Mouse (Mus musculus) hindbrain, embryonic 14.5 days (tissue): Measurements from ENCODE around the gene Hist1h1e. TPM values are rescaled to one million over a fixed set of nuclear protein-coding genes. Genes with fewer than 3 reads are reported as not detected.
A peak's percentile ranks its signal among the peaks of the same experiment; 100 is the strongest.
"Not testable (repeated sequence)": the region's sequence is repeated elsewhere in the genome, so short reads cannot be mapped to it uniquely, and the experiment has no call there.

Experiments
- ATAC-seq: fragments of 200-750 bp; cut with Nextera tagmentation; 2 replicates; pipeline ENCODE4 v1.8.0; 2017; ENCODE audit warnings: moderate number of reproducible peaks, mild to moderate bottlenecking, moderate TSS enrichment, moderate library complexity; ENCODE audit not compliant: low FRiP score
- DNase-seq: peaks from one replicate; pipeline ENCODE4 v3.0.0-alpha.2; 2015; ENCODE audit warnings: low spot score
- H3K27ac ChIP-seq: fragments of 300-500 bp; sonication (generic); 2 replicates; pipeline ENCODE4 v1.5.1; 2014; ENCODE audit warnings: mild to moderate bottlenecking, moderate library complexity
- H3K27me3 ChIP-seq: fragments of 300-500 bp; sonication (generic); 2 replicates; pipeline ENCODE4 v1.6.1; 2014; ENCODE audit warnings: mild to moderate bottlenecking, low read length, mixed read lengths; ENCODE audit not compliant: control insufficient read depth, insufficient read depth
- H3K36me3 ChIP-seq: fragments of 300-500 bp; sonication (generic); replicated peaks from 2 replicates; pipeline ENCODE4 v1.6.1; 2014; ENCODE audit not compliant: control insufficient read depth, insufficient read depth
- H3K4me1 ChIP-seq: fragments of 300-500 bp; sonication (generic); replicated peaks from 2 replicates; pipeline ENCODE4 v1.6.1; 2014; ENCODE audit warnings: antibody characterized with exemption, low read length, mixed read lengths; ENCODE audit not compliant: control insufficient read depth, insufficient read depth
- H3K4me2 ChIP-seq: fragments of 300-500 bp; sonication (generic); replicated peaks from 2 replicates; pipeline ENCODE4 v1.6.1; 2014; ENCODE audit warnings: mild to moderate bottlenecking, moderate library complexity
- H3K4me3 ChIP-seq: fragments of 300-500 bp; sonication (generic); replicated peaks from 2 replicates; pipeline ENCODE4 v1.5.1; 2014; ENCODE audit warnings: mild to moderate bottlenecking, low read length
- H3K9ac ChIP-seq: fragments of 300-500 bp; sonication (generic); 2 replicates; pipeline ENCODE4 v1.6.1; 2014
- H3K9me3 ChIP-seq: fragments of 300-500 bp; sonication (generic); 2 replicates; pipeline ENCODE4 v1.6.1; 2016; ENCODE audit warnings: low read length; ENCODE audit not compliant: control insufficient read depth
- WGBS: fragments of 180-500 bp; shearing (Covaris S2); extraction: QIAGEN DNeasy Blood & Tissue Kit; methylation state at CpG from one replicate; pipeline ENCODE4 v1.1.7; 2014; 5-methylcytosine and 5-hydroxymethylcytosine counted together
- polyA plus RNA-seq: library from polyadenylated mRNA; unstranded; fragments of >200 nt; fragmentation: Nextera tagmentation; extraction: Ambion mirVana; gene quantifications from 2 replicates; pipeline ENCODE4 v1.2.1, GENCODE M21; 2014

Gene Hist1h1e
- polyA plus RNA-seq, 1 experiment from 2014 or later, result 5.3 TPM

- Histone ChIP-seq H3K4me2 (peak overlapping the region; percentile 95), H3K4me1 (peaks cover 36% of the 10 kb centered on the region), H3K9ac (peak overlapping the region; percentile 82), H3K27me3 (no peaks in the 10 kb centered on the region), H3K27ac (peak overlapping the region; percentile 95), H3K36me3 (no peaks in the 10 kb centered on the region), H3K9me3 (no peaks in the 10 kb centered on the region), H3K4me3 (peak overlapping the region; percentile 47)
- ATAC-seq (no peak), DNase-seq (no peak)
These were observed 38.0 kb downstream of the Hist1h1e start for GRCm38 (mm10) chr13:23584331-23584730.

- H3K9me3 ChIP-seq, result no peaks in the 10 kb centered on the region
- 0 out of 2 replicates have a peak overlapping the region, but pooled peaks have one; percentile 99 for H3K4me2 ChIP-seq
- no peak for DNase-seq
- H3K27me3 ChIP-seq, result no peaks in the 10 kb centered on the region
- H3K27ac ChIP-seq, result no peak overlapping the region
- H3K36me3 ChIP-seq, result no peaks in the 10 kb centered on the region
- no peak overlapping the region for H3K9ac ChIP-seq
- peaks cover 36% of the 10 kb centered on the region for H3K4me1 ChIP-seq
- no peak for ATAC-seq
- H3K4me3 ChIP-seq, result no peak overlapping the region
These were observed 38.8 kb downstream of the Hist1h1e start for GRCm38 (mm10) chr13:23583387-23584068.

GRCm38 (mm10) chr13:23582219-23583056, 39.9 kb downstream of the Hist1h1e start:
- peak overlapping the region; percentile 70 for H3K9ac ChIP-seq
- ATAC-seq (no peak), DNase-seq (no peak)
- H3K27me3 ChIP-seq, result no peaks in the 10 kb centered on the region
- H3K36me3 ChIP-seq, result no peaks in the 10 kb centered on the region
- H3K4me1 ChIP-seq, result peaks cover 36% of the 10 kb centered on the region
- H3K4me3 ChIP-seq, result peak overlapping the region; percentile 45
- H3K27ac ChIP-seq, result peak overlapping the region; percentile 82
- peak overlapping the region; percentile 99 for H3K4me2 ChIP-seq
- no peaks in the 10 kb centered on the region for H3K9me3 ChIP-seq
- WGBS, result 4% methylated on average over 6 of the region's 6 CpGs

GRCm38 (mm10) chr13:23581408-23582218, 40.7 kb downstream of the Hist1h1e start, which contains the start of gene Hist1h4d:
Gene Hist1h4d (plus strand): TSS chr13:23581598.
- WGBS, result under 1% methylated on average over 43 of the region's 43 CpGs
- DNase-seq (peak; percentile 100), ATAC-seq (peak; percentile 92)
- Histone ChIP-seq H3K4me3 (peak within 1 kb of the TSS; percentile 45), H3K36me3 (no peaks in the 10 kb centered on the region), H3K27me3 (no peaks in the 10 kb centered on the region), H3K27ac (peak within 1 kb of the TSS; percentile 82), H3K4me1 (peaks cover 33% of the 10 kb centered on the region), H3K4me2 (peak within 1 kb of the TSS; percentile 99), H3K9me3 (no peaks in the 10 kb centered on the region), H3K9ac (peak within 1 kb of the TSS; percentile 70)

- Histone ChIP-seq H3K9ac (no peak overlapping the region), H3K4me2 (no peak overlapping the region), H3K4me3 (no peak overlapping the region), H3K27ac (no peak overlapping the region), H3K27me3 (no peaks in the 10 kb centered on the region), H3K9me3 (no peaks in the 10 kb centered on the region), H3K36me3 (no peaks in the 10 kb centered on the region), H3K4me1 (peaks cover 30% of the 10 kb centered on the region)
- WGBS, result 97% methylated on average over 1 of the region's 1 CpGs
- ATAC-seq (no peak), DNase-seq (no peak)
These were observed 44.5 kb downstream of the Hist1h1e start for GRCm38 (mm10) chr13:23577835-23578234.

- Histone ChIP-seq H3K27ac (no peak overlapping the region), H3K4me3 (peak overlapping the region; percentile 35; the same call in 1 of the 2 replicates)
- 56% methylated on average over 6 of the region's 6 CpGs for WGBS
These were observed 45.3 kb downstream of the Hist1h1e start for GRCm38 (mm10) chr13:23576906-23577639.

GRCm38 (mm10) chr13:23576351-23576881, 45.9 kb downstream of the Hist1h1e start:
- peak overlapping the region; percentile 67 for H3K4me2 ChIP-seq
- H3K36me3 ChIP-seq, result no peaks in the 10 kb centered on the region
- no peaks in the 10 kb centered on the region for H3K9me3 ChIP-seq
- H3K27me3 ChIP-seq, result no peaks in the 10 kb centered on the region
- H3K4me3 ChIP-seq, result peak overlapping the region; percentile 35
- peak overlapping the region; percentile 67 for H3K27ac ChIP-seq
- H3K4me1 ChIP-seq, result peaks cover 29% of the 10 kb centered on the region
- H3K9ac ChIP-seq, result peak overlapping the region; percentile 71
- DNase-seq, result no peak
- 6% methylated on average over 7 of the region's 7 CpGs for WGBS
- no peak for ATAC-seq

More at GRCm38 (mm10) chr13:23576906-23577639, 45.3 kb downstream of the Hist1h1e start:
- Histone ChIP-seq H3K4me1 (peaks cover 30% of the 10 kb centered on the region), H3K9me3 (no peaks in the 10 kb centered on the region), H3K4me2 (peak overlapping the region; percentile 67), H3K36me3 (no peaks in the 10 kb centered on the region), H3K27me3 (no peaks in the 10 kb centered on the region), H3K9ac (0 out of 2 replicates have a peak overlapping the region, but pooled peaks have one; percentile 71)
- ATAC-seq (no peak), DNase-seq (no peak)

- H3K4me3 ChIP-seq, result peak overlapping the region; percentile 35
- H3K27ac ChIP-seq, result peak overlapping the region; percentile 67
- ATAC-seq, H3K36me3 ChIP-seq, H3K9me3 ChIP-seq, H3K27me3 ChIP-seq, DNase-seq: not testable (repeated sequence)
- peak overlapping the region; percentile 67 for H3K4me2 ChIP-seq
- under 1% methylated on average over 8 of the region's 40 CpGs for WGBS
- peak overlapping the region; percentile 71 for H3K9ac ChIP-seq
- H3K4me1 ChIP-seq, result peaks cover 29% of the 10 kb centered on the region
These were observed 46.5 kb downstream of the Hist1h1e start for GRCm38 (mm10) chr13:23575864-23576313.
